Mouse (Mus musculus): ENCODE measurements around the gene Rprd2. TPM values are rescaled to one million over a fixed set of nuclear protein-coding genes. Genes with fewer than 3 reads are reported as not detected.

The Rprd2 gene
- polyA plus RNA-seq, 1 experiment from 2014 or later = 19.9 TPM

Other genes with a start within 250 kb of the Rprd2 start
- gene Golph3l, start 229.9 kb downstream of the Rprd2 start, polyA plus RNA-seq (2018) = 26.9 to 64.7 TPM (median 54.7 TPM) in 3 replicates
- gene Ensa, start 193.9 kb downstream of the Rprd2 start, polyA plus RNA-seq (2018) = 79.1 to 122 TPM (median 121 TPM) in 3 replicates
- 251 to 507 TPM (median 488 TPM) in 3 replicates for gene Mcl1, start 160.1 kb downstream of the Rprd2 start, polyA plus RNA-seq (2018)
- gene Adamtsl4, start 130.9 kb downstream of the Rprd2 start, polyA plus RNA-seq (2018) = 0.38 to 3.1 TPM (median 1.9 TPM) in 3 replicates
- gene Ecm1, start 79.3 kb downstream of the Rprd2 start, polyA plus RNA-seq (2018) = 105 to 185 TPM (median 109 TPM) in 3 replicates
- 16.5 to 26.6 TPM (median 17.3 TPM) in 3 replicates for gene Tars2, start 58.7 kb downstream of the Rprd2 start, polyA plus RNA-seq (2018)
- 17.0 to 29.6 TPM (median 22.6 TPM) in 3 replicates for gene Prpf3, start 37.0 kb upstream of the Rprd2 start, polyA plus RNA-seq (2018)
- 241 to 288 TPM (median 280 TPM) in 3 replicates for gene Mrps21, start 52.7 kb upstream of the Rprd2 start, polyA plus RNA-seq (2018)
- 0.90 to 1.9 TPM (median 1.7 TPM) in 3 replicates for gene Ciart, start 63.4 kb upstream of the Rprd2 start, polyA plus RNA-seq (2018)
- 76.4 to 139 TPM (median 117 TPM) in 3 replicates for gene BC028528, start 73.1 kb upstream of the Rprd2 start, polyA plus RNA-seq (2018)
- 49.5 to 102 TPM (median 98.0 TPM) in 3 replicates for gene Aph1a, start 75.1 kb upstream of the Rprd2 start, polyA plus RNA-seq (2018)
- gene Car14, start 85.8 kb upstream of the Rprd2 start, polyA plus RNA-seq (2018) = not detected in 3 replicates
- gene Anp32e, start 110.4 kb upstream of the Rprd2 start, polyA plus RNA-seq (2018) = 40.1 to 196 TPM (median 80.7 TPM) in 3 replicates
- gene Plekho1, start 177.1 kb upstream of the Rprd2 start, polyA plus RNA-seq (2018) = 189 to 264 TPM (median 249 TPM) in 3 replicates
- gene Vps45, start 239.6 kb upstream of the Rprd2 start, polyA plus RNA-seq (2018) = 18.6 to 31.7 TPM (median 25.9 TPM) in 3 replicates